Mouse (Mus musculus): ENCODE measurements around the gene Gstm6.
"Not testable (repeated sequence)": the region's sequence is repeated elsewhere in the genome, so short reads cannot be mapped to it uniquely, and the experiment has no call there.

The Gstm6 gene

DNA sequence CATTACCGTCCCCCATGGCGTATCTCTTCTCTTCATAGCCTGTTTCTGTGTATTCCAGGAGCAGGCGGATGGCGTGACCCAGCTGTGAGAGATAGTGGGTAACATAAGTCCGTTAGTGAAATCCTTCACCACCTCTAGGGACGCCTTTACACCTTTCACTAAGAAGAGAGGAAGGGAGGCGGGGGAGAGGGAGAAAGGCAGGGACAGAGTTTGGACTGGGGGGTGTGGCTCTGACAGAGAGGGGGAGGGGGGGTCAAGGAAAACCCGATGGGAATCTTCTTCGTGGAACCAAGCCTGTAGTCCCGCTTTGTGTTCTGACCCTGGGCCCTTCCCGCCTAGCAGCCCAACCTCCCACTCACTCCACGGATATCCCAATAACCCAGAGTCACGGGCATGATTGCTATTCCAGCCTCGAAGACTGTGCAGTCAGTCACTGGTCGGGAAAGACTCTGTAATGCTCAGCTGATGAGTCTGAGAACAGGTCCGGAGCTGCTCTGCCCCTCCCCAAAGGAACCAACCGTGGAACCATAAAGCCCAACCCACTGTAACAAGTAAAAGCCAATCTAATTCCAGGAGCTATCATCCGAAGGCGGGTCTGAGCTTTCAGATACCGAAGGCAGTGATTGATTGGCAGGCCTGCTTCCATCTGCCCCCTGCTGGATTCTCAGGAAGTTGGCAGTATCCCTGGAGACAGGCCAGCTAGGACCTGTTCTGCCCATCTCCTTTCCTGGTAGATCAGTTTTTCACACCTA is at the start of gene Gstm6:
Gene Gstm6 (minus strand): TSS at position 511 of the 752 bp plus-strand sequence.
- DNase-seq (ENCODE audit: low read depth in 2 of 2, low spot score in 2 of 2): no peak

DNA sequence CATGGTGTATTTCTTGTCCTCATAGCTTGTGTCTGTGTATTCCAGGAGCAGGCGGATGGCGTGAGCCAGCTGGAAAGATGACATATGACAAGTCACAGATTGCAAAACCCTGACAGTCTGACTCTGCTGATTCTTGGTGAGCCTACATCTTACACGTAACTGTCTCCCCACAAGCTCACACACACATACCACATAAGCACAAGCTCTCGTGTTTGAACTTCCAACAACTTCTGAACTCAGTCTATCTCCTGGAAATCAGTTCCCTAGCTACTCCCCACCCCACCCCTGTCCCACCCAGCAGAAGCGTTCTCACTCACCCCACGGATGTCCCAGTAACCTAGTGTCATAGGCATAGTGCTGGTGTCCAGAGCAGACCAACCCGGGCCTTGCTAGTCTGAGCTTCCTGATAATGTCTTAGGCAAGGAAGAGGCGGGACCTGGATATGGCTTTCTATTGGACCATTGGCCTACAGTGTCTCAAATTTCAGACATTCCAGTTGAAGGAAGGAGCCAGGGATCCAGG is 42.6 kb upstream of the Gstm6 start, which contains the start of gene Gstm2:
Gene Gstm2 (minus strand): TSS at position 413 of the 522 bp plus-strand sequence.
- no peak for DNase-seq (ENCODE audit: low read depth in 2 of 2, low spot score in 2 of 2)

DNA sequence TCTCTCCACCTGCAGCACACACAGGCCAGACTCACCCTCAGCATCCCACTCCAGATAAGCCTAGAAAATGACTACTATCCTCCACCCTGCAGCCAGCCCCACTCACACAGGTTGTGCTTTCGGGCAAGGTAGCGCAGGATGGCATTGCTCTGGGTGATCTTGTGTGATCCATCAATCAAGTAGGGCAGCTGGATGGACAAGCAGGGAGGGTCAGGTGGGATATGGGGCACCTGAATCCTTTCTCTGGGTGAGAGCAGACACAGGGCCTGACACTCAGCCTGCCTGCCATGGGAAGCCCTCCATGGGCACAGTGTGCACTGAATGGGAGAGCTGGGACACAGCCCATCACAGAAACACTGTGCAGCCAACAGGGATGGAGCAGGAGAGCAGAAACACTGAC is 41.6 kb upstream of the Gstm6 start:
- not testable (repeated sequence) for DNase-seq (ENCODE audit: low read depth in 2 of 2, low spot score in 2 of 2)

DNA sequence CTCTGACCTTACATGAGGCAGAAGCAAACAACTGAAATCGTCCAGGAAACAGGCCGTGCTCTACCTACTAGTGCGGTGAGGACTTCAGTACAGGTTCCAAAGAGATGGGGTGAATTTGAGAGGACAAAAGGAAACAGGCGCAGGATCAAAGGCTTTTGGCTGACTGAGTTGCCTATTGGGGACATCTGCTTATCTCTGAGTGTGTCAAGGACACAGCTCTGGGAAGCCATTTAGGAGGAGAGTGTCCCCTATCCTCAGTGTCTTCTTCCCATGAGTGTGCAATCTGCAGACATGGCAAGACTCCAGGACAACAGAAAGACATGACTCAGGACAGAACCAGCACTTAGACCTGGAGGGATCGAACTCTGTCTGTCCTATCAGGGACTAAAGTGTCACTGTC is 40.9 kb upstream of the Gstm6 start:
- DNase-seq (ENCODE audit: low read depth in 2 of 2, low spot score in 2 of 2): no peak

DNA sequence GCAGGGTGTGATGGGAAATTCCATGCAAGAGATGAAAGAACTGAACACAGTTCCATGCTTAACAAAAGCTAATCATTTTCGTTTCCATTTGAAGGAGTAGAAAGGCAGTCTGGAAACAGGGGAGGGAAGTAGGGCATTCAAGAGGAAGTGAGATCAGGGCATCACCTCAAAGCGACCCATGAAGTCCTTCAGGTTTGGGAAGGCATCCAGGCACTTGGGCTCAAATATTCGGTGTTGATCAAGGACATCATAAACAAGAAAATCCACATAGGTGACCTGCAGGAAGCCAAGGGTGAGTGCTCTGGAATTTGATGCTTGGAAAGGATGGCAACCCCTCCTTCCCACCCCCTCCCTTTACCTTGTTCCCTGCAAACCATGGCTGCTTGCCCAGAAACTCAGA is 40.2 kb upstream of the Gstm6 start:
- no peak for DNase-seq (ENCODE audit: low read depth in 2 of 2, low spot score in 2 of 2)

DNA sequence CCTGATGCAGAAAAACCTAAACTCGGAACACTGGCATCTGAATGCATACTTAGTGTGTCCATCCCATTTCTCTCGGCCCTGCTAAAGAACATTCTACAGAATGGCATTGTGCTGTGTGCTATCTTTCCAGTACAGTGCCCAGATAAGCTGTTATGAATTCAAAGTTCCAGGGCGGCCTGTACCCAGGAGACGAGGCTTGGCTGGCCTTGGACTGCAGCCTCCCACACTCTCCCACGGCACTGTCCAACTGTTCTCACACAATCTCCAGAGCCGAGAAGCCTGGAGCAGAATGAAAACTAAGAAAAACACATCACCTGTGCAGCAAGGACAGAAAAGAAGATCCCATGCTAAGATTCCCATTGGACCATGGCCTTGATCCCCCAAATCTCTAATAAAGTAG is 39.2 kb upstream of the Gstm6 start:
- DNase-seq (ENCODE audit: low read depth in 2 of 2, low spot score in 2 of 2): no peak

DNA sequence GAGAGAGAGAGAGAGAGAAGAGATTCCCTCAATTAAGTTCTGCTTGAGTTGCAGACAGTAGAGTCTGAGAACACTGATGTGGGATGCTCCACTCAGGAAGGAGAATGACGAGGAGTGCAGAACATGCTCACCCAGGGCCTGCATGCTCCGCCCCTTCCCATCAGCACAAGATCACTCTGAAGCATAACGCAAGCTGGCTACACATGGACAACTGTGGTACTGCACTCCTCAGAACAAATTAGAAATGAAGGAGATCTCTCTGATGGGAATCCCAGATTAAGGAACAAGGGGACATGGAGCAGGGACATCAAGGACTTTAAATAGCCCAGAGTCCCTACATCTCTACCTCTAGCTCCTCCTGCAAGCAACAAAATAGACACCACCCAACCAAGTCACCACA is 37.7 kb upstream of the Gstm6 start:
- DNase-seq (ENCODE audit: low read depth in 2 of 2, low spot score in 2 of 2): no peak

DNA sequence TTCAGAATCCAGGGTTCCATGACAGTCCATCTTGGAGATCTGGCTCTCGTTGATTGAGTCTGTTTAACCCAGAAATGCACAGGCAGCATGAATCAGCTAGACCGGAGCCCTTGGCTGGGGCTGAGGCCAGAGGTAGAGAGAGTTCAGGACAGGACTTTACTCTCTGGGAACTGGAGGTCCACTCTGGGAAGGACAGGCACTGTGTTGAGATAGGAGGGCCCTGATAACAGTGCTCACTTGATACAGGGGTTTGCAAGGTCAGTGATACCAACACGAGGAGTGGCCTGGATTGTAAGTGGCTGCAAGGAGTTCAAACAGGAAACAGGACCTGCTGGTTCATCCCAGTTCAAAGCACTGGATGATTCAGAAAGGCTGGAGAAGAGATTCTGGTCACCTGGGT is 34.1 kb upstream of the Gstm6 start:
- no peak for DNase-seq (ENCODE audit: low read depth in 2 of 2, low spot score in 2 of 2)

DNA sequence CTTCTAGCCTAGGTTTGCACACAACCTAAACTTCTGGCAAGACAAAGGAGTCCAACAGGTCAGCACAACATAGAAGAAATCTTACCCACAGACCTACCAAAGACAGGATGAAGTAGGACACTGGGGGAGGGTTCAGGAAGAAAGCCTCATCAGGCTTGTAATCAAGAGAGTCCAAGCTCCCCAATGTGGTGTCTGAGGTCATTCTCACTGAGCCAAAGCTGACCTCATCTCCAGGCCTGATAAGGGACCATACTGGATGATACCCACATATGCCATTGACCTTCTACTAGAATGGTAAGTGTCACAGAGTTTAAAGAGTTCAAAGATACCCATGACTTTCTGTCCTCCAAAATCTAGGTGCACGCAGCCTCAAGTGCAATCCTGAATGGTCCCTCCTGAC is 30.7 kb upstream of the Gstm6 start:
- no peak for DNase-seq (ENCODE audit: low read depth in 2 of 2, low spot score in 2 of 2)

DNA sequence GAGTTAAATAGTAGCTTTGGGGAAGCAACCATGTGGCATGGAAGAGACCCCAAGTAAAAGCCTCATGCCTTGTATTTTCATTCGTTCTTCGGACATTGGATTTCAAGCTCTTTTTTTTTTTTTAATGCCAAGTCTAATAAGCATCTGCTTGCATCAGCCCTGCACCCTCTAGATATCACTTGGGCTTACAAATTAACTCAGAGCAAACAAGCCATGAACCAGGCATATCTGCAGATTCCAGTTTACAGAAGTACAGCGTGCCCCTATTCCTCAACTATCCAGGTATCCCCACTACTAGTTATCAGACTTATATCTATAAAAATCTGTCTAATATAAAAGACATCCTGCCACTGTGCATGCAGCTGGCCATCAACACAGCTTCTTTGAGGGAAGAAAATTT is 28.5 kb upstream of the Gstm6 start:
- DNase-seq (ENCODE audit: low read depth in 2 of 2, low spot score in 2 of 2): no peak

DNA sequence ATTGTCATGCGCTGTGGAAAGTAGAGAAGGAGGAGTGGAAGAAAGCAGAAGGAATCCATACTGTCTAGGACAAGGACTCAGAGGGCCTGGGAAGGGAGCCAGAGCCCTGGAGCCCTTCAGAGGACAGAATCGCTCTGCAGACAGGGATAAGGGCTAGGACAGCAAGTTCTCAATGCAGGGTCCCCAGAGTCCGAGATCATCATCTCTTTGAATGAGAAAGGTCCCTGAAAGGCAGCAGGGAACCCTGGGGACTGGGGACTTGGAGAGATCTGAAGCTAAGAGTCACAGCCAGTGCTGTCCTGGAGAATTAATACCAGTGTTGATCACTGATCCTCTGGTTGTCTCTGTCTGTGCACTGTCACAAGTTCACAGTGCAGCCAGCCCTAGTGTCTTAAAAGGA is 27.6 kb upstream of the Gstm6 start:
- not testable (repeated sequence) for DNase-seq (ENCODE audit: low read depth in 2 of 2, low spot score in 2 of 2)

DNA sequence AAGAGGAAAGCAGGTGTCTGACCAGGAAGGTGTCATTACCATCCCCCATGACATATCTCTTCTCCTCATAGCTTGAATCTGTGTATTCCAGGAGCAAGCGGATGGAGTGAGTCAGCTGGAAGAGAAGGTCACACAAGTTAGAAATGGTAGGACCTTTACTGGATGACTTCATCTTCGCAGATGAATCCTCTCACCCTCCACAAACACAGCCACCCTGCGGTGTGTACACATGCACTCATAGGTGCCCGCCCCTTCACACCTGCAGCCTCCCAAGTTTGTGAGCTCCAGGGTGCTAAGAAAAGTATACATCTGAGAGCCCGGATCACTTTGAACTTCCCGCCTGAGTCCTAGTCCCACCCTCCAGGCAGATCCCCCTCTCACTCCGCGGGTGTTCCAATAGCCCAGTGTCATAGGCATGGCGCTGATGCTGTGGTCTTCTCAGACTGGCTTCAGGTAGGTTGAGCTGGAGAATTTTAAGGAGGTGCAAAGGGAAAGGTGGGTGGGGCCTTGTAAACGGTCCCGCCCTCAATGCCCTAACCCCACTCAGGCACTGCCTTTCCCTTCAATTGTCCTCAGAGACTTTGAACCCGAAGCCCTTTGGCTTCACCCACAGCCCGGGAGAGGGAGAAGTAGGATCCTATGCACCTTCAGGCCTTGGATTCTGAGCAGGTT is 25.3 kb upstream of the Gstm6 start, which contains the start of gene Gstm3:
Gene Gstm3 (minus strand): TSS at position 560 of the 672 bp plus-strand sequence.
- no peak for DNase-seq (ENCODE audit: low read depth in 2 of 2, low spot score in 2 of 2)

DNA sequence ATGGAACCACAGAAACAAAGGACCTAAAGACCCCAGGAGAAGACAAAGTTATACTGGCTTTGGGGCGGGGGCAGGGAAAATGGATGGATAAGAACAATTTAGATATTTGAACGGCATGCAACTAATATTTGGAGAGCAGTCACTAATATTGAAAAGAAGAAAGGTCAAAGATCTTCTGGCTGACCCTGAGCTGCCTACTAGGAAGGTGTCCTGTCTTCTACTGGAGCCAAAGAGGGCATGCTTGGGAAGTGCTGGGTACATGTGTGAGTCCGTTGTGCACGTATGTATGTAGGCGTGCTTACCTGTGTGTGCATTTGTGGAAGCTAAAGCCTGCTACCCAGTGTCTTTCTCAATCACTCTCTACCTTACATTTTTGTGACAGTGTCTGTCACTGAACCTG is 23.1 kb upstream of the Gstm6 start:
- no peak for DNase-seq (ENCODE audit: low read depth in 2 of 2, low spot score in 2 of 2)

DNA sequence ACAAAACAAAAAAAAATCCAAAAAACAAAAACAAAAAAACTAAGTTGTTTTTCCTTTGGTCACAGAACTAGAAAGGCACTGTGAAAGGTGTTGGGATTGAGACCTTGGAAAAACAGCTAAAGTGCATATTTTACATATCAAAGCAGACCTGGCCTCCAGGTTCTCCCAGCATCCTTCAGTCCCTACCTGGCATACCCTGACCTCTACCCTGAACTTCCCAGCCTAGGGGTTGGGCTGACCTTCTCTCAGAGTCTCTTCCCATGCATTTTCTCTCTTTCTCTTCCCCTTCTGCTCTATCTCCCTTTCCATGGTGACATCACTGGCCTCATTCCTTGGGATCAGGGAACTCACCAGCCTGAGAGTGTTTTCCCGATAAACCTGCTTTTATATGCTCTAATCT is 22.0 kb upstream of the Gstm6 start:
- no peak for DNase-seq (ENCODE audit: low read depth in 2 of 2, low spot score in 2 of 2)

DNA sequence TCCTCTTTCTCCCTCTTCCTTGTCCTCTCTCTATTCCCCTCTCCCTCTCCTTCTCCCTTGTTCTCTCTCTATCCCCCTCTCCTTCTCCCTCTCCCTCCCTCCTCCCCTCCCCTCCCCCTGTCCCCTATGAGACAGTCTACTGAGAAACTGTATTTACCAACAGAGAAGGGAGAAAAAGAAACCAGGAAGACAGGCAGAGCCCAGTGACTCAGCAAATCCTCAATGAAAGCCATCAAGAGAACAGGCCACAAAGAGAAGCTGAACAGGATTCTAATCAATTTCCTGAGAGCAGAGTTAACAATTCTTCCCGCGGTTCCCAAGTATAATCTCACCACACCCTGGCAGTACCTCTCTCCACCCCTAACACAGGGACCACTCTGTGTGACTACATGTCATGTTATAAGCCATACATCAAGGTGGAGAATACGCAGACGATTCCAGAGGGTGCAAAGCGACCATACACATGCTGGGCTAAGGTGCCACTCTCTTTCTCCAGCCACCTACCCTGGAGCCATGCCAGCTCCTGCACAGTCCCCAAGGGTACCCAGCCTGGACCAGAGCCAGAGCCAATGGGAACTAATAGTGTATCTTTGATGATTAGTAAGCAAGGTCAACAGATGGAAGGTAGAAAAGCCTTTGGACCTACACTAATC is 21.2 kb upstream of the Gstm6 start:
- no peak for DNase-seq (ENCODE audit: low read depth in 2 of 2, low spot score in 2 of 2)

DNA sequence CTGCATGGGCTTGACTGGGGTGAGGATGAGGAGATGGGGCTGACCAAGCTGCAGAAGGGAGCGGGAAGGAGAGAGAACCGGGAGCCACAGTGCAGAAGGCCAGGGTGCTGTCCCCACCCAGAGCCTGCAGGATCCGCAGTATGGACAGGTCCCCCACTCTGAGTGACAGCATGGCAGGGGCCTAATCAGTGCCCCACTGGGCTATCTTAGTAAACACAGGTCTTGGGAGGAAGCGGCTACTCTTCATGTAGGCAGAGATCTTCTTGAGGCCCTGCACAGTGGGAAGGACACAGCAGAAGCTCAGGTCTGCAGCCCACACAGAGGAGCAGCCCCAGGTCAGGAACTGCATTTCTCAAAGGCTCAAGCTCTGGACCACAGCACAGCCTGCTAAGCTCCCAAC is 20.5 kb upstream of the Gstm6 start:
- no peak for DNase-seq (ENCODE audit: low read depth in 2 of 2, low spot score in 2 of 2)

DNA sequence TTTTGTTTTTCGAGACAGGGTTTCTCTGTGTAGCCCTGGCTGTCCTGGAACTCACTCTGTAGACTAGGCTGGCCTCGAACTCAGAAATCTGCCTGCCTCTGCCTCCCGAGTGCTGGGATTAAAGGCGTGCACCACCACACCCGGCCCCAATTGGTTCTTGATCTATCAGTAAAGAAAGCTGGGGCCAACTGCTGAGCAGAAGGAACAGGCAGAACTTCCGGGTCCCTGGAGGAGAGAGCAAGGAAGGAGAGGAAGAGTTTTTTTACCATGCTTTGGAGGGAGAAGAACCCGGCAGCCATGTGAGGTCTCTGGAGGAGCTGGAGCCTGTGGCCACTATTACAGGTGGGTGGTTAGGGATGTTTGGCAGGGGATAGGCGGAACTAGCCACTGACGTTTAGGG is 11.7 kb upstream of the Gstm6 start:
- not testable (repeated sequence) for DNase-seq (ENCODE audit: low read depth in 2 of 2, low spot score in 2 of 2)

DNA sequence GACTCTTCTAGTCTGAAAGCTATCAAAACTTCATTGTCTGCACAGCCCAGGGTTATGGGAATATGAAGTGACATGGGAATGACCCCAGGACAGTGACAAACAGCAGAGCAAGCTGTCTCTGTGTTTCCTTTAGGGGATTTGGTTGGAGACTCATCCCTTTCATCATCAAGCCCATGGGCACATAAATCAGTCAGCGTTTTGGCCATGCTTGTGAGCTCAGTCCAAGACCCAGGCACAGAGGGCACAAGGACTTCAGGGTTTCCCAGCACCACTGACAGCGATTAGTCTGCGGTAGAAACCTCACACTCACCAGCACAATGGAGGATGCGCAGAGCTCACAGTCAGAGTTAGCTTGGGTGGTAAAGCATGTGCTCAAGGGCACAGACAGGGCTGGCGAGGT is 10.4 kb upstream of the Gstm6 start:
- DNase-seq (ENCODE audit: low read depth in 2 of 2, low spot score in 2 of 2): no peak

DNA sequence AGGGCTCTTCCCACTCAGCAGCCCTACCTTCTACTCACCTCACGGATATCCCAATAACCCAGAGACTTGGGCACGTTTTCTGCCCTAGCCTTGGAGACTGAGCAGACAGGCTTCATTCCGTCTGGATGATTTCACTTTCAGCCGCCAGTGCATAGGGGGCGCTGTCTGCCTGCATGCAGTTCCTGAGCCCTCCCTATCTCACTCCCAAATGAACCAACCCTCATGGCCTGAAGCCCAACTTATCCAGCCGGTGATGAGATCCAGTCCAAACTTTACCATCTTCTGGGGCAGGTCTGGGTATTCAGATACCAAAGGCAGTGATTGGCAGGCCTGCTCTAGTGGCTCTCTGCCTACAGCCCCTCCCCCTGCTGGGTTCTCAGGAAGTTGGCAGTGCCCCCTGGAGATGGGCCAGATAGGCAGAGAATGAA is 9.8 kb upstream of the Gstm6 start:
- peak in 1 of 2 experiments; percentile 6 for DNase-seq (ENCODE audit: low read depth in 2 of 2, low spot score in 2 of 2)

DNA sequence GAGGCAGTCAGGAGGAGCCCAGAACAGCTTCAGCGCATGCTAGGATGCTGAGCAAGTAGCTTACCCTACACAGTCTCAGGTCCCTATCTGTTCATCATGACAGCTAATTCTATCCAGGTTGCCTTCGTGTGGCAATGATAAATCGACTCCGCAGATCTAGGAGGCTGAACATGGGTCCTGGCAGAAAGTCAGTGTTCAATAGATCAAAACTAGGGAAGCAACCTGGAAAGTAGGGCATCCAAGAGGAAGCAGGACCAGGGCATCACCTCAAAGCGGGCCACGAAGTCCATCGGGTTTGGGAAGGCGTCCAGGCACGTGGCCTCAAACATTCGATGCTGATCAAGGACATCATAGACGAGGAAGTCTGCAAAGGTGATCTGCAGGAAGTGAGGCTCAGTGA is 7.0 kb upstream of the Gstm6 start:
- no peak for DNase-seq (ENCODE audit: low read depth in 2 of 2, low spot score in 2 of 2)

DNA sequence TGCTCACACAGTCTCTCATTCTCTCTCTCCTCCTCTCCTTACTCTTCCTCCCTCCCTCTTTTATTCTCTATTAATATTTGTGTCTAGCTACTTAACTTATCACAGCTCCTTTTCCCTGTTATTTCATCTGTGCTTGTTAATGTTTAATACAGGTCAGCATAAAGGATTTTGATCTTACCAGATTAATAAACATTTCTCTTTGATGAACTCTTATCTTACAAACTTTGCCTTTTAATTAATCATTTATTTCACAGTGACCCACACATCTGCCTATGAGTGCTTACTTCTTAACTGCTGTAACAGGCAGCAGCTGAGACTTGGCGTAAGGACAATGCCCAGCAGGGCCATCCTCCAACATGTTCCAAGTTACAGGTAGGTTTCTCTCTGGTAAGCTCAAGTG is 5.9 kb upstream of the Gstm6 start:
- DNase-seq (ENCODE audit: low read depth in 2 of 2, low spot score in 2 of 2): not testable (repeated sequence)

DNA sequence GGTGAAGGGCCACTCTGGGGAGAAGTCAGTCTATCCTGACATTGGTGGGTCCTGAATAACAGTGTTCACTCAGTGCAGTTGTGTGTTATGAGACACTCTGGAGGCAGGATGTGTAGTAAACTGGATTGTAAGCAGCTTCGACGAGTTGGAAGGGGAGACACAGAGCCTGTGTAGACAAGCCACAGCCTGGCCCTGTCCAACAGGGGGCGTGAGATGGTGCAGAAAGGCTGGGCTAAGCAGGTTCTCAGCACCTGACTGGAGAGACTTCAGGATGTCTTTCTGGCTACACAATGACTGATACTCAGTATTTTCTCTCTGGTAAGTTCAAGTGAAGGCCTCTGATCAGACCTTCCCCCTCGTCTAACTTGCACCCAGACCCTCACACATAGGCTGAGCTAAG is 2.2 kb upstream of the Gstm6 start:
- DNase-seq (ENCODE audit: low read depth in 2 of 2, low spot score in 2 of 2): no peak
